Mouse (Mus musculus) MEL (cell line): ENCODE results near the gene Clmp. TPM values are rescaled to one million over a fixed set of nuclear protein-coding genes. Genes with fewer than 3 reads are reported as not detected.

Source experiments
- DNase-seq: peaks from one replicate; pipeline ENCODE4 v3.0.0; 2011; ENCODE audit warnings: low read depth, low spot score
- H3K27ac ChIP-seq: 2 replicates; pipeline ENCODE4 v1.5.1; 2012; ENCODE audit warnings: low read depth, mild to moderate bottlenecking, control low read depth, low read length, moderate library complexity; ENCODE audit not compliant: control insufficient read depth
- H3K27me3 ChIP-seq, 2 experiments: fragments of 150-350 bp in 1 of 2; sonication (generic) in 1 of 2; 2 replicates each; pipeline ENCODE4 v1.6.1; 2012; ENCODE audit warnings: low read length in 2 of 2, mild to moderate bottlenecking in 2 of 2, improper control_type of control experiment in 1 of 2, moderate library complexity in 1 of 2; ENCODE audit not compliant: insufficient read depth in 2 of 2, control insufficient read depth in 1 of 2
- H3K36me3 ChIP-seq, 2 experiments: 2 replicates each; pipeline ENCODE4 v1.6.1; 2012 to 2014; ENCODE audit warnings: low read length in 2 of 2, improper control_type of control experiment in 1 of 2, inconsistent platforms in 1 of 2, mild to moderate bottlenecking in 1 of 2; ENCODE audit not compliant: insufficient read depth in 2 of 2, control insufficient read depth in 1 of 2
- H3K4me1 ChIP-seq, 2 experiments: fragments of 150-350 bp in 1 of 2; sonication (generic) in 1 of 2; 2 replicates each; pipeline ENCODE4 v1.6.1; 2012; ENCODE audit warnings: low read length in 2 of 2, improper control_type of control experiment in 1 of 2, mild to moderate bottlenecking in 1 of 2; ENCODE audit not compliant: insufficient read depth in 2 of 2, control insufficient read depth in 1 of 2
- H3K4me3 ChIP-seq, 2 experiments: fragments of 150-350 bp in 1 of 2; sonication (generic) in 1 of 2; 2 replicates each; pipeline ENCODE4 v1.5.1; 2012; ENCODE audit warnings: low read depth in 2 of 2, low read length in 2 of 2, mild to moderate bottlenecking in 2 of 2, moderate library complexity in 2 of 2, control low read depth in 1 of 2, improper control_type of control experiment in 1 of 2; ENCODE audit not compliant: control insufficient read depth in 1 of 2, insufficient read depth in 1 of 2
- H3K79me2 ChIP-seq: 2 replicates; pipeline ENCODE4 v1.6.1; 2012; ENCODE audit warnings: mild to moderate bottlenecking, low read length, moderate library complexity; ENCODE audit not compliant: control insufficient read depth, poor library complexity, insufficient read depth
- H3K9ac ChIP-seq: 2 replicates; pipeline ENCODE4 v1.6.1; 2012; ENCODE audit warnings: low read depth, mild to moderate bottlenecking, control low read depth, low read length, moderate library complexity; ENCODE audit not compliant: control insufficient read depth, poor library complexity, severe bottlenecking
- H3K9me3 ChIP-seq: fragments of 150-350 bp; sonication (generic); replicated peaks from 2 replicates; pipeline ENCODE4 v1.6.1; 2012; ENCODE audit warnings: mild to moderate bottlenecking, low read length, improper control_type of control experiment, moderate library complexity; ENCODE audit not compliant: insufficient read depth
- CHD2 ChIP-seq: IDR thresholded peaks from 2 replicates; pipeline ENCODE4 v1.6.1; 2011; ENCODE audit warnings: low read length, improper control_type of control experiment
- ELF1 ChIP-seq: IDR thresholded peaks from 2 replicates; pipeline ENCODE4 v1.6.1; 2014; ENCODE audit warnings: low read depth, mild to moderate bottlenecking, inconsistent platforms, low read length, improper control_type of control experiment, moderate library complexity
- EP300 ChIP-seq, 2 experiments: IDR thresholded peaks; 2 replicates each; pipeline ENCODE4 v1.6.1; 2011; ENCODE audit warnings: improper control_type of control experiment in 2 of 2, low read length in 2 of 2, low read depth in 1 of 2, mild to moderate bottlenecking in 1 of 2
- MAX ChIP-seq: IDR thresholded peaks from 2 replicates; pipeline ENCODE4 v1.6.1; 2011; ENCODE audit warnings: low read length, improper control_type of control experiment
- MYC ChIP-seq: IDR thresholded peaks from 2 replicates; pipeline ENCODE4 v1.6.1; 2011; ENCODE audit warnings: low read depth, mild to moderate bottlenecking, low read length, improper control_type of control experiment, moderate library complexity
- RCOR1 ChIP-seq: IDR thresholded peaks from 2 replicates; pipeline ENCODE4 v1.6.1; 2012; ENCODE audit warnings: low read depth, mild to moderate bottlenecking, inconsistent platforms, low read length, improper control_type of control experiment
- TAL1 ChIP-seq: IDR thresholded peaks from 2 replicates; pipeline ENCODE4 v1.6.1; 2012; ENCODE audit warnings: mild to moderate bottlenecking, inconsistent platforms, low read length, moderate library complexity, mixed read lengths
- TBP ChIP-seq: IDR thresholded peaks from 2 replicates; pipeline ENCODE4 v1.8.0; 2011; ENCODE audit warnings: low read depth, low read length, improper control_type of control experiment
- TCF12 ChIP-seq: IDR thresholded peaks from 2 replicates; pipeline ENCODE4 v1.6.1; 2014; ENCODE audit warnings: low read depth, mild to moderate bottlenecking, inconsistent platforms, low read length, improper control_type of control experiment, moderate library complexity
- ZKSCAN1 ChIP-seq: IDR thresholded peaks from 2 replicates; pipeline ENCODE4 v1.6.1; 2012; ENCODE audit warnings: low read depth, mild to moderate bottlenecking, inconsistent platforms, low read length, improper control_type of control experiment, moderate library complexity
- ZMIZ1 ChIP-seq: IDR thresholded peaks from 2 replicates; pipeline ENCODE4 v1.6.1; 2012; ENCODE audit warnings: low read depth, mild to moderate bottlenecking, inconsistent platforms, low read length, improper control_type of control experiment, moderate library complexity
- ZNF384 ChIP-seq: IDR thresholded peaks from 2 replicates; pipeline ENCODE4 v1.6.1; 2012; ENCODE audit warnings: low read depth, mild to moderate bottlenecking, inconsistent platforms, low read length, improper control_type of control experiment
- polyA plus RNA-seq, 2 experiments: library from polyadenylated mRNA; stranded (reverse) in 1 of 2; unstranded in 1 of 2; fragments of >175 nt in 1 of 2; fragments of >200 nt in 1 of 2; gene quantifications; 2 replicates each; pipeline versions ENCODE4 v1.2.1 to v1.2.4; 2012; ENCODE audit warnings: low replicate concordance in 2 of 2, low read depth in 1 of 2; ENCODE audit not compliant: insufficient read length in 2 of 2, insufficient read depth in 1 of 2, missing spikeins in 1 of 2
- total RNA-seq: library from RNA; depleted of rRNA; stranded (reverse); fragments of 300-350 nt; gene quantifications from 2 replicates; pipeline ENCODE4 v1.2.3, GENCODE M21; 2012

Clmp gene
- total and polyA plus RNA-seq, 3 experiments = not detected

DNA sequence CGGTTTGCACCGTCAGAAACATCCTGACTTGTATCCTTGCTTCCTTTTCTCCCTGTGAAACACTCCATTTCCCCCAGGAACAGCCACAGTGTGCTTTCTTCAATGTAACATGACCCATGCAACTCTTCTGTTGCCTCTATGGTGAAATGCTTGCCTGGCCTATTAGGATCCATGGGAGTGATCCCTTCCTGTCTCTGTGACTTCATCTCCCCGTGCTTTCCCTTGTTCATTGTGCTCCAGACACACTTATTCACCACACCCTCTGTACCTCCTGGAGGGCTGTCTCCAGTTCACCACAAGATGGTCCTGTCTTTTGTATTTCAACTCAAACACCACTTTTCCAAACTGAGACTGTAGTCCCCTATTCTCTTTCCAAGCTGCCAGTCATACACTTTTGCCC, 94.3 kb downstream of the Clmp start:
- no peak for TF ChIP-seq EP300 (IDR thresholded peaks at IDR 0.05; ENCODE audit: low read depth in 1 of 2, low read length in 2 of 2)
- no peak for TF ChIP-seq ELF1
- TF ChIP-seq TBP = no peak
- no peak for TF ChIP-seq TAL1
- TF ChIP-seq CHD2 = no peak
- H3K36me3 ChIP-seq = peaks cover 0 to 6% of the 10 kb centered on the region in 2 experiments; a peak in 1 of 4 replicates
- no peak for DNase-seq
- no peaks in the 10 kb centered on the region for H3K79me2 ChIP-seq
- no peak overlapping the region for H3K4me3 ChIP-seq
- H3K4me1 ChIP-seq = peaks cover 0 to 6% of the 10 kb centered on the region in 2 experiments; a peak in 2 of 4 replicates
- H3K27ac ChIP-seq = no peak overlapping the region
- no peak overlapping the region for H3K9ac ChIP-seq
- H3K9me3 ChIP-seq = no peaks in the 10 kb centered on the region
- H3K27me3 ChIP-seq = peaks cover 0 to 3% of the 10 kb centered on the region in 2 experiments; a peak in 3 of 4 replicates

DNA sequence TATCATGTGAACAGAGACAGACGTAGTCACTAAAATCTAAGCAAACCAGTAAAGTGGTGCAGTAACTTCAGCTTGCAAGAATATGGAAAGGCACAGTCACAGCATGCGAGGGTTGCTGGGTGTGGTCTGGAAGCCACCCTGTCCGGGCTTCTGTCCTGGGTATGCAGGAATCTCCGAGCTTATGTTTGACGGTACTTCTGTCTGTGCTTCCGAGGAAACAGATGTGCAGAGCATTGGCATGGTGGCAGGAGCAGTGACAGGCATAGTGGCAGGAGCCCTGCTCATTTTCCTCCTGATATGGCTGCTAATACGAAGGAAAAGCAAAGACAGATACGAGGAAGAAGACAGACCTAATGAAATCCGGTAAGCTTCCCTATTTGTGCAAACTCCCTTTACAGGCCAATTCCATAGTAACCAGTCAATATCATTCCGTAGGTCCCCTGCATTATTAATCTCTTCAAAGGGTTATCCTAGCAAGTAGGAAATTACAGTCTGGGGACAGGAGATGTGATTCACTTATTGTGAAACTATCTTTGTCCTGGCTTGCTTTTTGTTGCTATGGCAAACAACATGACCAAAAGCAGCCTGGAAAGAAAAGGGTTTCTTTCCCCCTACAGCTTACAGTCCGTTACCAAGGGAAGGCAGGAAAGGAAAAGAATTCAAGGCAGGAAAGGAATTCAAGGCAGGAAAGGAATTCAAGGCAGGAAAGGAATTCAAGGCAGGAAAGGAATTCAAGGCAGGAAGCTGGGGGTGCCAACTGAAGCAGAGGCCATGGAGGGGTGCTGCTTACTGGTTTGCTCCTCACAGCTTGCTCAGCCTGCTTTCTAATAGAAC, 95.3 kb downstream of the Clmp start:
- no peak for DNase-seq
- no peak for TF ChIP-seq ZKSCAN1
- Histone ChIP-seq H3K79me2 (no peaks in the 10 kb centered on the region), H3K36me3 (peaks cover 0 to 6% of the 10 kb centered on the region in 2 experiments; a peak in 1 of 4 replicates), H3K4me3 (no peak overlapping the region), H3K27me3 (peaks cover 3% of the 10 kb centered on the region in 2 experiments), H3K9ac (no peak overlapping the region), H3K27ac (no peak overlapping the region), H3K4me1 (peaks cover 0 to 6% of the 10 kb centered on the region in 2 experiments; a peak in 2 of 4 replicates), H3K9me3 (no peaks in the 10 kb centered on the region)

DNA sequence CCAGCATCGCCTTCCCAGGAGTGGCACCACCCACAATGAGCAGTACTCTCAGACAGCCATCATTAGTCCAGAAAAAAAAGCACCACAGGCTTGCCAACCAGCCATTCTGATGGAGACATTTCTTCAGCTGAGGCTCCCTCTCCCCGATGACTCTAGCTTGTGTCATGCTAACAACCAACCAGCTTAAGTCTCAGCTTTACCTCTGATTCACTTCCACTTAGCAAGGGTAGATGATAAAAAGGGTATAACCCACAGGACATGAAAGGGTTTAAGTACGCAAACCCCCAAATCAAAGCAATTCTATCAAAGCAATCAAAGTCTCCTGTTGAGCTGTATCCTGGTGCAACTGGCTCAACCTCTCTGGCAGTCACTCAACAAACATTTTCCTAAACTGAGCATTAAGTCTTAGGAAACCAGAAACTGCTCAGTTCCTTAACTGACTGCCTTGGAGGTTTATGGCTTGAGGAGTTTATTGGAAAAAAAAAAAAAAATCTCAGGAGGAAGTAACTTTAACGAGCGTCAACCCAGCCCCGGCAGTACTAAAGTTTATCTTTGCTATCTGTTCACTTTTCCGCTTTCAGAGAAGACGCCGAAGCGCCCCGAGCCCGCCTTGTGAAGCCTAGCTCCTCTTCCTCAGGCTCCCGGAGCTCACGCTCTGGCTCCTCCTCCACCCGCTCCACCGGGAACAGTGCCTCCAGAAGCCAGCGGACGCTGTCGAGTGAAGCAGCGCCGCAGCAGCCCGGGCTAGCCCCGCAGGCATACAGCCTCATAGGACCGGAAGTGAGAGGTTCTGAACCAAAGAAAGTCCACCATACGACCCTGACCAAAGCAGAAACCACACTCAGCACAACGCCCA, 96.2 kb downstream of the Clmp start:
- Histone ChIP-seq H3K27me3 (peaks cover 3% of the 10 kb centered on the region in 2 experiments), H3K27ac (no peak overlapping the region), H3K36me3 (peaks cover 0 to 2% of the 10 kb centered on the region in 2 experiments; a peak in 1 of 4 replicates), H3K9me3 (no peaks in the 10 kb centered on the region), H3K9ac (no peak overlapping the region; the same call in 1 of the 2 replicates), H3K4me3 (peak overlapping the region in 1 of 2 experiments; percentile 17; a peak in 1 of 4 replicates)
- peak; percentile 32 for DNase-seq
- TF ChIP-seq TCF12 (no peak), MYC (no peak), ZNF384 (peak; percentile 52), RCOR1 (peak; percentile 36), ZMIZ1 (no peak), MAX (no peak)
- TF ChIP-seq, all 39 proteins: peak for 2
- peaks cover 0 to 6% of the 10 kb centered on the region in 2 experiments; a peak in 2 of 4 replicates for H3K4me1 ChIP-seq
- no peaks in the 10 kb centered on the region for H3K79me2 ChIP-seq
